Mouse (Mus musculus): ENCODE measurements around the gene Hdgfl3. TPM values are rescaled to one million over a fixed set of nuclear protein-coding genes. Genes with fewer than 3 reads are reported as not detected.
"Not testable (repeated sequence)": the region's sequence is repeated elsewhere in the genome, so short reads cannot be mapped to it uniquely, and the experiment has no call there.

The Hdgfl3 gene
- total RNA-seq, 2 experiments from 2014 or later, result 2.3 TPM

DNA sequence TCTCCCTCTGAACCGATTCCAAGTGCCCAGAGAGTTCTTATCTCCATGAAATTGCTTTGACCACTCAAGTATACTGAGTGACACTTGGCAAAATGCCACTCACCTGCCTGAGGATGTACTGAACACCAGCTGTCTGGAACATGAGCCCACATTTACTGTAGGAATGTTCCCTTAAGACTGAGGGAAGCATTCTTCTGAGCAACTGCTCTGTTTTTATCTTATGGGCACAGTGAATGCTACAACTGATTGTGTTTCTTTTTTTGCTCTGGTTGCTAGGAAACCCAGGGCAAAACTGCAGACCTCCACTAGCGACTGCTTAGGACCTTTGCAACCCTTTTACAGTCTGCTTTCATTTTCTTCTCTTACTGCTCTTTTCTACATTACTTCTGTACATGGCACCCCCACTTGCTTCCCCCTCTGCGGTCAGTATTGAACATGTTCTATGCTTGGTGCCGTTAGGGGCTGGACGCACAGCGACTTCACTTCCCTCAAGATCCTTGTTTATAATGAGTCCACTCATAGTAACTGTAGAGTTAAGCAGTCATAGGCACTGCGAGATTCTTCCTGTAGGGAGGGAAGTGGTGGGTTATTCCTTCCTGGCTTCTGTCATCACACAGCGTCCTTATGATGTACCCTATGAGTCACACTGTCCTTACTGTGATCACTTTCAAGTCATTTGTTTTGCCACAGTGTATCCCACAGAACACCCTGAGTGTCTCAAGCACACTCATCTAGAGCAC is 79.5 kb downstream of the Hdgfl3 start:
- DNase-seq, result no peak

DNA sequence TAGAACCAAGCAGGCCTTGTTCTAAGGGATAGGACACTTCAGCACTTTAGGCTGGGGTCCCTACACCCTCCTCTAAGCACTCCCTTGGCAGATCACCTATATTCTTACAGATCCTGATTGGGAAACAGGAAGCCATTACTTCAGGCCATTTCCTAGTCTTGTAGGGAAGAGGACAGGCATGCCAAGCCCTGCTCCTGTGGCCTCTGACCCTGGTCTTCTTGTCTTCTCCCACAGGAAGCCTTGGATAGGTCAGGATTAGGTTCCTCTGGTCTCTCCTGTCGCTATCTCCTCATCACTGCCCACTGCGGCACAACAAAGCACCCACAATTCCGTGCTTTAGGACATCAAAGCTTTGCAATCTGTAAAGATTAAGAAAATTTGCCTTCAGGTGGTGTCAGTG is 82.6 kb downstream of the Hdgfl3 start:
- DNase-seq, result no peak

DNA sequence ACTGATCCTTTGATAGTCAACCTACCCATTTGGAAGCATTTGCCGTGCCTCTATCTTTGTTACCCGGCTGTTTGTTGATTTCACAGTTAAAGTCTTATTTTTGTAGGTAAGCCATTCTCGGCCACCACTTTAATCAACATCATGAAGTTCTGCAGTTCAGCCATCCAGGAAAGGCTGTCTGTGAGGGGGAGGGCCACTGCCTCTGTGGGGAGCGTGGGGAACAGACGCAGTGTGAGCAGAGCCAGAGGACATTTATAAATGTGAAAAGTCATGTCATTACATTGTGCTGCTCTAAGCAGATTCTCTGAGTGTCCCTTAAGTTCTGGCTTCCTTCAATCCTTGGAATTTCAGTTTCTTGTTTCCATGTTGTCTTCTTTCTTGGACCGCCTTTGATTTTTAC is 84.1 kb downstream of the Hdgfl3 start:
- no peak for DNase-seq

DNA sequence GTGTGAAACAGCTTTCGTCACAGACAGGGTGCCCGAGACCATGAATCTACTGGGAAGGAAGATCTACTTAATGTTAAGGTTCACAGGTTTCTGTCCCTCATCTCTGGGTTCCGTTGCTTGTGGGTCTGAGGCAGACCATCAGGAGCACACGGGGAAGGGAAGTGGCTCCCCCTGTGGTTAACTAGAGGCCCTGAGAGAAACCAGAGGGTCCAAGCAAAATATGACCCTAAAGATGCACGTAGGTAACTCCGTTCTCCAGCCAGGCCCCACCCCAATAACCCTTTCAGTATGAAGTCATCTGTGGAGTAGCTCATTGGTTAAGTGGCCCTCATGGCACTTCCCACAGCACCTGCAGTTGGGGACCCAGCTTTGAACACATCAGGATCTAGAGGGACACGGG is 84.6 kb downstream of the Hdgfl3 start:
- DNase-seq, result no peak

DNA sequence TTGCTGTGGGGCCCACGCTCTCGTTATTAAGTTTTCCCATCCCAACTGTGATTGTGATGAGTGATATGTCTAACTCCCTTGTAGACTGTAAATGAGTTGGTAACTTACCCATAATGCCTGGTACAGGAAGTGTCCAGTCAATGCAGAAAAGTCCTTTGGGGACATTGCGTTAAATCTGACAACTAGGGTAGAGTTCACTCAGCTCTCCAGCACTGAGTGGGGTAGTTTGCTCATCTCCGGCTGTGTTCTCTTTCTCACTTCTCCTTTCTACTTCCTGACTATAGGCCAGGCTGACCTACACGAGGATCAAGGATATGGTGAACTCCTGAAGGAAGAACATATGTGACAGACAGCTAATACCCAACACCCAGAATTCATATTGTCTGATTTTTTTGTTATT is 85.1 kb downstream of the Hdgfl3 start:
- DNase-seq, result no peak

DNA sequence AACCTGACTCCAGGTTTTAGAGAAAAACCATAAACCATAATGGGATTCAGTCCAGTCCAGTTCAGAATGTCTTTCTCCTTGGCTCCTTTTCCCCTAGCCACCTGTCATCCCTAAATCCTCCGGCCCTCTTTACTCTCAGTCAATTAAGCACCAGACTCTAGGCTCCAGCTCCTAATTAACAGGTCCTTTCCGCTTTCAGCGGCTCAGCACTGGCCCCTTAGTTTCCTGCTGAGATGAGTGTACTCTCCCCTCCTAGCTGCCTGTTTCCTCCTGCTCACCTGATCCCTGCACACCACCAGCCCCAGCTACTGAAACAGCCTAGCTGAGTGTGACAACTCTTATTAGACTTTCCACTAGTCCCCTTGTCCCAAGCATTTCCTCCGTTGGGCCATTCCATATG is 86.5 kb downstream of the Hdgfl3 start:
- DNase-seq, result no peak

DNA sequence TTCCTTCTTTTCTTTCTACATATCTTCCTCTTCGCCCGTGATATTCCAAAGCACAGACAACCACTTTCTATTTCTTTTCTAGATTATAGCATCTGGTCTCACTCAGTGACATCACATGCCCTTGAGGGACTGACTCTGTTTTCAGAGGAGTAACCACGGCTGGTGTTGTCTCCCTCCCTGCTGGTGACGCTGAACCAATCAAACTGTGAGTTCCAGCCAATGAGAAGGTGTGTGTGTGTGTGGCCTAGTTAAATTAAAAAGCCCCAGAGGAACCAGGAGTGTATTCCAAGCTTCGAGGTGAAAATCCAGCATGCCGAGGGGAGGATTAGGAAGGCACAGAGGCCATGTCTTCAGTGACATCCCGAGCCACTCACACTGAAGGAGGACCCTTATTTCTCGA is 87.3 kb downstream of the Hdgfl3 start:
- DNase-seq, result no peak

DNA sequence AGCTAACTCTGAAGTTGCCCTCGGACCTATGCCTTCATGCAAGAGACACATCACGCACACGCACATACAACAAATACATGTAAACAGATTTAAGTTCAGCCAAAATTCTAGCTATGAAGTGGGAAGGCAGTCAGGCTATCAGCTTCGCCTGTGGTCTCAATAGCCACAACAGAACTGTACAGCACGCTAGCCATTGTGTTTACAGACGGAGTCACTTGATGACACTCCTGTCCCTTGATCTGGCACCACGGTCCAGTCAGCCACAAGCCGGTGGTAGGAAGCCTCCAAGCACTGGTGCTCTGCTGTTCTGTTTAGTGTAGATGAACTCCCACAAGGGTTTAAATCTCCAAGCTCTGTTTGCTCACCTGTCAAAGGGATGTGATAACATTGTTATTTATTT is 88.3 kb downstream of the Hdgfl3 start:
- no peak for DNase-seq

DNA sequence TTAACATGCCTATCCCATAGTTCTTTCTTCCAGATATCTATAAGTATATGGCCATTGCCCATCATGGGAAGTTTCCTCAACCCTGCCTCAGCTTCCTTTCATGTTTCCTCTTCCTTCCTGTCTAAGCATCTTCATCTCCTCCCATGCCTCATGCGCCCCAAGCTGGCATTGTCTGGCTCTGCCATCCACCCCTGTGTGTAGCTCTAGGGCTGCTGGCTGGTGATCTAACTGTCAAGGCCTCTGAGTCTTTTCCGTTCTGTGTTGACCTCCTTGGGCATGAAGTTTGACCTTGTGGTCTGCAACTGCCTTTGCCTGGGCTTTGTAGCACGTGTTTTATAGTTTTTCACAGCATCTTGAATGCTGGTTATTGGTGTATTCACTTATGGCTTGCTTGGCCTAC is 89.0 kb downstream of the Hdgfl3 start:
- no peak for DNase-seq

DNA sequence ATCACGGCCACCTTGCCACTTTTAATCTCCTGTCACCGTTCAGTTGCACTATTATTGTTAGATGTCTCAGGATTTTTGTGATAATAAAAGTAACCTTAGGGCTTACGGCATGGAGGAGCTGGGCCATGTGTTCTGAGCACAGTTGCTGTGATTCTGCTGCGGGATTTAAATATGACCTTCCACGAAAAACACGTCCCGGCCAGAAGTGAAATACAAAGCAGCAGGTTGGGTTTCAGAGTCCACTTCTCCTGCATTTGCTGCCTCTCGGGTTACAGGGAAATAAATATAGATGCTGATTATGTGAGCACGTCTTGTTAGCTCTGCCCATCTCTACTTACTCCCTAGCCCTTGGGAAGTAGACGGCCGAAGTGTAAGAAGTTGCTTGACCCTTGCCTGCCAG is 89.5 kb downstream of the Hdgfl3 start:
- no peak for DNase-seq

DNA sequence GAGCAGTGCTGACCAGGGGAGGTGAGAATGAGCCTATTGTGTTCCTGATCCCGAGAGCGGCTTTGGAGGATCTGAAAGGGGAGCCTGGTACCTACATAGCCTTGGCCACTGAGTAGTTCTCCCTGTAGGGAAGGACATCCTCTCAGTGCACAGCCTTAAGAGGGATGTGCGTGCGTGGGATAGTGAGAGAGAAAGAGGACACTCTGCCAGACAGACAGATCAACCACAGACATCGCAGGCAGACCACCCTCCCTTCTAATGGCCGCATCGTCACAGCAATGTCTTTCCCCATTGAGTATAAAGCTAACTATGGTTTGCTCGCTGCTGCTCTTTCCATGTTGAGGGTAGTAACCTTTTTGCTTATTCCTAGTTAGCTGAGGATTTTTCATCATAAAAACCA is 90.4 kb downstream of the Hdgfl3 start:
- no peak for DNase-seq

DNA sequence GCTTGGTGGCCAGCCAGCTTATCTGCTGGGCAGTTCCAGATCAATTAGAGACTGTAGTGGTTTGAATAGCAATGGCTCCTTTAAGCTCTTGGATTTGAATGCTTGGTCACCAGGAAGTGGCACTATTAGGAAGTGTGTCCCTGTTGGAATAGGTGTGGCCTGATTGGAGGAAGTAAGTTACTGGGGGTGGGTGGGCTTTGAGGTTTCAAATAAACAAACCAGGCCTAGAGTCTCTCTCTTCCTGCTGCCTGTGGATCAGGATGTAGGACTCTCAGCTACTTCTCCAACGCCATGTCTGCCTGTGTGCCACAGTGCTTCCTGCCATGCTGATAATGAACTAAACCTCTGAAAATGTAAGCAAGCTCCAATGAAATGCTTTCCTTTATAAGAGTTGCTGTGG is 91.3 kb downstream of the Hdgfl3 start:
- no peak for DNase-seq

DNA sequence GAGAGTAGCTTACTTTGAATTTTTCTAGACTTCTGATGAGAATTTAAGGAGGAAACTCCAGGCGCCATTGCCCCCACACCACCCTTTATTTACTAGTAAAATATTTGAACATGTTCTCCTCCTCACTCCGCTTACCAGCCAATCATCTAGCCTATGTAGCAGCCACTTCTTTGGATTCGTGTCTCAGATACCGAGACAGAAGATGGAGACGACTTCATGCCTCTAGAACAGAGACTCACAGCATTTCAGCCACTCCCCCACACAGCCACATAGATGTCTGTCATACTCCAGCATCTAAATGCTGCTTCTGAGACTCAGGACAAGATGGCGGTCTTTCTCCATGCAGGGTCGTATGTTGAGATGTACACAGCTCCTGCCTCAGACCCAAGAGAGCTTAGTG is 92.1 kb downstream of the Hdgfl3 start:
- DNase-seq, result no peak

DNA sequence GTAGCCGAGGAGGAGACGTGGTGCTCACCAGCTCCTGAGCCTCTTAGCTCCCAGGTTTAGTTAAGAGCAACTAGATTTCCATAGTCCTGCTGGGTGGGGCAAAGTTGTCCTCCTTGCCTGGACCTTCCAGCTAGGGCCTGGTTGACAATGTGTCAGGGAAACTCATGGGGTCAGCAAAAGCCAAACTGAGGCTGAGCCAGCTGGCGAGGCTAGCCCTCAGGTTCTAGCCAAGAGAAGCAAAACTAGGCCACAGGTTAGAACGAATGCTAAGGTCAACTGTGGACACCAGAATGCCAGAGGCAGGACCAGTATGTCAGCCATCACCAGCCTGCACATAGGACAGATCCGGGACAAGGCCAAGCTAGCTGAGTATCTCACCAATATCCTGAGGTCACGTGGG is 92.8 kb downstream of the Hdgfl3 start:
- peak; percentile 60 for DNase-seq

DNA sequence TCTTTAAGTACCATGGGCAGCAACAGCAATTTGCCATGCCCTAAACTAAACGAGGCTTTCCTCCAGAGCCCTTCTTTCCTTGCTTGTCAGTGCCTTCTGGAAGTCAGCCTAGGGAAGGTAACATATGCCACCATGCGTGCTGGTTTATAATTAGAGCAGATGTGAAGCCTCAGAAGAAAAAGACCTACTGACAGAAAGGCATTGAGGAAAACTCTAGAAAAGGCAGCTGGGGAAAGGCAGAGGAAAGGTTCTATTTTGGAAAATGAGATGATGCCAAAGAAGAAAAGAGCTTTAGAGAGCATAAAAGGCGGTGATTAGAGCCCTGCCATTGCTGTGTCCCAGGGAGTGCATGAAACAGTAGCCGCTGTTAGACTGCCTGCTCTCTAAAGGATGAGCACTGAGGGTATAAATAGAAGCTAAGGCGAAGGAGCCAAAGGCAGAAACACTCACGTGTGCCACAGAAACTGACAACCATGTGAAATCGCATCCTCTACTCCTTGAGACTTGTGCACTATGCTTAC is 93.6 kb downstream of the Hdgfl3 start:
- peak; percentile 30 for DNase-seq

DNA sequence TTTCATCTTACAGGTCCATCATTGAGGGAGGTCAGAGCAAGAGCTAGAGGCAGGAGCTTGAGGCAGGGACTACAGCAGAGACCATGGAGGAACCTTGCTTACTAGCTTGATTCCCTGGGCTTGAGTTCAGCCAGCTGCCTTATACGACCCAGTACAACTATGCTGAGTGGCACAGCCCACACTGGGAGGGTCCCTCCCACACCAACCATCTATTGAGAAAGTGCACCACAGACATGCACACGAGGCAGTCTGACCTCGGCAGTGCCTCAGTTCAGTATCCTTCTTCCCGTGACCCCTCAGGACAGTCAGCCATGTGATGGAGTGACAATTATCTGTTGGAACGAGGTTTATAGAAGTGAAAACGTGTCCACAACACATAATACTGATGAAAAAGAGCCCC is 94.5 kb downstream of the Hdgfl3 start:
- DNase-seq, result no peak

DNA sequence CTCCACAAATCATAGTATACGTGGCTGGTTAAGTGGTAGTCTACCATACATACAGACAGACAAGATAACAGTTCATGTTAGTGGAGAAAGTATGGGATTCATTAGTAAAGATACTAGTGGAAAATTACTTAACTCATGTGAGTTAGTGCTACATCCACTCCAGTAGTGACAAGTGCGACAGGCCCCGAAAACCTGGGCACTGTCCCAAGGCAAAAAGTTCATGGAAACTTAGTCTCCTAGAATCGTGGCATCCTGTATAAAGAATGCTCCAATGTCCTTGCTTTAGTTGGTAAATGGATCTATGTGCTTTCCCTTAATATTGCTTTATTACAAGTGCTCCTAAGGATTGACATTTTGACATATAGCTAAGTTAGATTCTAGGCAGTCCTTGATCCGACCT is 96.5 kb downstream of the Hdgfl3 start:
- DNase-seq, result not testable (repeated sequence)

DNA sequence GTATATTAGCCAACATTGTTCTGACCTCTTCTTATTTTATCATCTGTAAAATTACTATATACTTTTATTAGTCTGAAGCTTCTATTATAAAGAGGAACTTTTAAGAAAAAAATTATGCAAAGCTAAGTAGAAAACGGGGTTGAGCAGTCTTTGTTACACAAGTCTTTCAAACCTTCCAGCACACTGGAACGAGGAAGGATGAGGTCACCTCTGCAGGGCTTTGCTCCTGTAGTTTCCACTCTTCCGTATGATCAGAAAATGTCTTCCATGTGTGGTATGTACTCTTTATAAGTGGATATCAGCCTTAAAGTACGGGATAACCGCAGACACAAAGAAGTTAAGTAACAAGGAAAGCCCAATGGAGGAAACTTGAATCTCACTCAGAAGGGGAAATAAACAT is 98.8 kb downstream of the Hdgfl3 start:
- DNase-seq, result no peak

DNA sequence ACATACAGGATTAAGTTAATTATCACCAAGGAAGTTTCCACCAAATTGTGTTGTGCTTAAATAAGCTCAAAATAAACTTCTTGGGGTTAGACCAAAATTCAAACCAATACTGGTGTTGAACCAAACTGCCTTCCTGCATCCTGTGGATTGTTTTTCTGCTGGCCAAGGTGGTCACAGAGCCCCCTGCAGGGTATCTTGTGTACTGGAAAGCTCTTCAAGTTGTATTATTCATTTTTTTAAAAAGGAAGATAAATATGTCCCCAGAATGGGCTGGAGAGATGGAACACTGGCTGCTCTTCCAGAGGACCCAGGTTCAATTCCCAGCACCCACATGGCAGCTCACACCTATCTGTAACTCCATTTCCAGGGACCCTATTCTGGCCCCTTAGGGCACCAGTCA is 99.4 kb downstream of the Hdgfl3 start:
- DNase-seq, result no peak

Other genes with a start within 250 kb of the Hdgfl3 start
- 10 to 100 TPM; 38.5 to 70.4 TPM for gene Homer2, start 226.9 kb downstream of the Hdgfl3 start, total RNA-seq (2021)
- 10 to 100 TPM; 19.1 to 20.7 TPM for gene Ramac, start 171.5 kb downstream of the Hdgfl3 start, total RNA-seq (2021)
- 10 to 100 TPM; 13.3 to 16.9 TPM for gene 3110040N11Rik, start 145.0 kb downstream of the Hdgfl3 start, total RNA-seq (2021)
- 100 to 1,000 TPM; 147 to 165 TPM for gene Btbd1, start 105.0 kb downstream of the Hdgfl3 start, total RNA-seq (2021)
- gene Gm10160, start 78.7 kb downstream of the Hdgfl3 start, total RNA-seq (2021), result not detected
- 10 to 100 TPM; 23.5 to 30.1 TPM for gene Tm6sf1, start 75.5 kb downstream of the Hdgfl3 start, total RNA-seq (2021)
- under 1 TPM in 1 of 2 experiments, not detected in 1; 0.05 TPM for gene Bnc1, start 57.8 kb upstream of the Hdgfl3 start, total RNA-seq (2021)
- gene Sh3gl3, start 239.4 kb upstream of the Hdgfl3 start, total RNA-seq (2021), result under 1 TPM; 0.67 to 0.95 TPM